Mouse (Mus musculus) right cerebral cortex, adult 18-20 months (tissue): Measurements from ENCODE around the gene Med25.
"Not testable (repeated sequence)": the region's sequence is repeated elsewhere in the genome, so short reads cannot be mapped to it uniquely, and the experiment has no call there.

Experiments used
- DNase-seq: peaks from one replicate; pipeline ENCODE4 v3.0.0; 2022; ENCODE audit warnings: mixed read lengths

Gene Med25

DNA sequence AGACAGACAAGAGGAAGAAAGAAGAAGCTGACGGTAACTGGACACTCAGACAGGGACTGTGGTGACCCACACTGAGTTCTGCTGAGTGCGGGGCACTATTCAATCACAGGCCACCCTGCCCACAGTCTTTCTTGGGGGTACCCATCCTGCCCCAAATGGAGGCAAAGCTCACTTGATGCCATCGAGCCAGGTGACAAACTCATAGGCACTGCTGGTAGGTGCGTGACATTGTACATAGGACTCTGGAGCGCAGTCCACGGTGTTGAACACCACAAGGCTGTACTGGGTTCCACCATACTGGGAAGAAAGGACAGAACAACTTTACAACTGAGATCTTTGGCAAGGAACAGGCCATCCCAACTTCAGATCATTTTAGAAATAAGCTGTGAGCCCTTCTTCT is 901 bp downstream of the Med25 start:
- DNase-seq = no peak

DNA sequence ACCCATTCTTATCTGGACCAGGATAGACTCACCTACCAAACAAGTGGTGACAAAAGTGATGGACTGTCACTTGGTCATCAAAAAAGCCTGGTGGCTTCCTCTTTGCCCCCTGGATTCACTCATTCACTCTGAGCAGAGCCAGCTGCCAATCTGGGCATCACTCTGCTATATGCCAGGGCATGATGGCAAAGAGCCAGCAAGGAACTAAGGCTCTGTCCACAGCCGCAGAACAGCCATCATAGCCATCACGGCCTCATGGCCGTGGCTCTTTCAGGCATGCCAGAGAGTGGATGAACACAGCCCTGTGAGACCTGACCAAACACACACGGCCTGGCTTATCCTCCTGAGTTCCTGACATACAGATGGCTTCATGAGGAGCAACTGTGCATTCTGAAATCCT is 1.8 kb downstream of the Med25 start:
- no peak for DNase-seq

DNA sequence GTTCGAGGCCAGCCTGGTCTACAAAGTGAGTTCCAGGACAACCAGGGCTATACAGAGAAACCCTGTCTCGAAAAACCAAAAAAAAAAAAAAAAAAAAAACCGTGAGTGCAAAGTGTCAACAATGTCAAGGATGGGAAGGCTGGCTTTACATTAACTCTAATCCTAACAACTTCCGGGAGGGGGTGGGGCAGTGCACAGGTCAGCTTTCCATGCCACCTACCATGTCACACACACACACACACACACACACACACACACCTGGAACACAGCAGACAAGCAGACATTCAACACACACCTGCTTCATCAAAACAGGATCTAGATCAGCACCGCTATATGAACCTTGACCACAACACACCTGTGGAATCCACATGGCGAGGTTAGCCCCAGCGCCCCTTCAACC is 2.3 kb downstream of the Med25 start:
- DNase-seq = no peak

DNA sequence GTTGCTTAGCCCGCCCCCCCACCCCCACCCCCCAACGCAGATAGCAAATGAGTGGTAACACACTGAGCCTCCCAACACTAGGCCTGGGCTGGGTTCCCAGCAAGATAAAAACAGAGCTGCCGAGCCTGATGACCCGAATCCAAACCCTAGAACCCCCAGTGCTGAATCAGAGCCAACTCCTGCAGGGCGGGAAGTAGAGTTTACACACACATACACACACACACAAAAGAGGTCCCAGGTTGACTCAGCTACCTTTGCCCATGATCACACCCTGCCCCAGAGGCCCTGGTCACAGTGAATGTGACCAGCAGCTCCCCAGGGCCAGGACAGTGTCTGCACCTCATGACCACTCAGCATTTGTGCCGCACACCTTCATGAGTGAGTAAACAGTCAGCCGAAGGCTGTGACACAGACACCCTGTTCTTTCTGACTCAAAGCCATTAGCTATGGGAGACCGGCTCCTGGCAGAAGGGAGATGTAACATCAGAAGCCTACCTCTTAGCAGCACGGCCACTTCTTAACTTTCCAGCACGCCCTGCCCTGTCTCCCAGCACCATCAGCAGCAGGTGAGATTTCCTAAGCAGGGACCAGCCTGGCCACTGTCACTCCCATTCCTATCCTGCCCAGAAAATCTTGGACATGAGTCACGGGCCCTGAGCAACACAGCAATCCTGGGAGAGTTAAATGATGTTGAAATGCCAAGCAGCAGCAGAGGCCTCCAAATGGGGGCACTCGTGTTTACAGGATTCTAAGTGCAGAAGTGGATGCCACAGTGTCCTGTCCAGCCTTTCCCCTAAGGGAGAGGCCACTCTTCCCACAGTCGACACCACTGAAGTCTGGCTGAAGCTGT is 4.0 kb downstream of the Med25 start:
- no peak for DNase-seq

DNA sequence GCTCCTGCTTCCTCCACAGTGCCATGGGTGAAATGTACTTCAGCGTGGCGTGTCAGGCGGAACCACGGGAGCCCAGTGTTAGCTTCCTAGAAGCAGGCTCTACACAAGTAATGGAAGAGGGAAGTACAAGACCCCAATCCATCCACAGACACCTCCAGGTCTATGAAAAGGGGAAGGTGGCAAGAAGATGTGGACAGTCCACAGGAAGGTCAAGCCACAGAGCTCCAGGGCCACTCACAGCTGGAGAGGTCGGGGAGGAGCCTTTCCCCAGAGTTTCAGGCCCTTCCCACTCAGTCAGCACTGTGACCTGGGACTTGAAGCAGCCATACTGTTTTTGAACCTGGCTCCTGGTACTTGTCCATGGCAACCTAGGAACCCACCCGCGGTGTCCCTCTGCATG is 5.5 kb downstream of the Med25 start:
- DNase-seq = no peak

DNA sequence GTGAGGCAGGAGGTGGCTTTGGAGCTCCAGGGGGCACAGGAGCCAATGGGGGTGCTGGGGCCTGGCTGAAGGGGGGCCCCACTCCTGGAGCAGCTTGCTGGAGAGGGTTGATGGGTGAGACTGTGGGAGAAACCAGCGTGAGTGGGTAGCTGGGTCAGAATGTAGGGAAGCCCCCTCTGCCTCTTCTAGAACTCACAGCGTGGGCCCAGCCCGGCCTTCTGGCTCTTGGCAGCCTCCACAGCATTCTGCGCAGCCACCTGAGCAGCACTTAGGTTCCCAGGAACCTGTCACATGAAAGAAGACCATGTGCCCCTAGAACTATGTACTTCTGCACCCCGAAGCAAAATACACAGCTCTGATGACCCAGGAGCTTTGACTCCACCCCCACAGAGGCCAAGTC is 7.9 kb downstream of the Med25 start:
- no peak for DNase-seq

DNA sequence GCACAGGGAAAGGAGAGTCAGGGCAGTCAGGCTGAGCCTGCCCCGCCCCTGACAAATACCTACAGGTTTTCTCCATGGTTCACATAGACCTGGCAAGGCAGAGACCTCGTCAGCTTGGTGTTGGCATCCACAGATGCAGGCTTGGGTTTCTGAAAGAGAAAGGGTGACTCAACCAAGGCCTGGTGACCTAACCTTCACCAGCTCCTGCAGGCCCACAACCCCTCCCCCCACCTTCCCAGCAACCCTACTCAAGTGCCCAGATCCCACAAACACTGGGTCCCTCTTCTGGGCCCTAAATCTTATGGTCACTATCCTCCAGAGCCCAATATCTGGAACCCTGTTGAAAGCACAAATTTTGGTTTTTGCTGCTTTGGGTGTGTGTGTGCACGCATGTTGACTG is 9.5 kb downstream of the Med25 start:
- no peak for DNase-seq

DNA sequence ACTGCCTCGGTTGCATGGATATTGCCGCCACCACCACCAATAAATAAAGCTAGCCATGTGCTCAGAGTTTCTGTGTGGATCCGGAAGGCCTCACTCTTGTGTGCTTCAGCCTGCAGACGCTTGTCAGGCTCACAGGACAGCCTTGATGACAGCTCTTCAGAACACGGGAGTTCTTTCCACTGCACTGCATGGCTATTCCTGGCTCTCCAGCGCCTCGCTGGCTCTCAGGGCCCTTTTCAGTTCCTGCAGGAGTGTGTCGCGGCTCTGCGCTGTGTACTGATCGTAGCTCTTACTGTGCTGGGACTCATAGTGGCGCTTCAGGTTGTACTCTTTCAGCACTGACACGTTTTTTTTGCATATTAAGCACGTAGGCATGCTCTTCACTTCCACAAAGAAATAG is 14.7 kb downstream of the Med25 start:
- no peak for DNase-seq

DNA sequence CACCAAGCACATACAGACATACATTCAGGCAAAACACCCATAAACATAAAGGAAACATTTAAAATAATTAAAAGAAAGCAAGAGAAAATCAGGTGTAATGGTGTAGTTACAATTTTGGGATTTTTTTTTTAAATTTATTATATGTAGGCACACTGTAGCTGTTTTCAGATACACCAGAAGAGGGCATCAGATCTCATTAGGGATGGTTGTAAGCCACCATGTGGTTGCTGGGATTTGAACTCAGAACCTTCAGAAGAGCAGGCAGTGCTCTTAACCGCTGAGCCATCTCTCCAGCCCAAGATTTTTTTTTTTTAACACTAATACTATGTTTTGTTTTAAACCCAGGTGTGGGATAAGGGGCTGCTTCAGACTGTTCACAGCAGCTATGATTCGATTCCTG is 20.7 kb downstream of the Med25 start:
- DNase-seq = not testable (repeated sequence)

DNA sequence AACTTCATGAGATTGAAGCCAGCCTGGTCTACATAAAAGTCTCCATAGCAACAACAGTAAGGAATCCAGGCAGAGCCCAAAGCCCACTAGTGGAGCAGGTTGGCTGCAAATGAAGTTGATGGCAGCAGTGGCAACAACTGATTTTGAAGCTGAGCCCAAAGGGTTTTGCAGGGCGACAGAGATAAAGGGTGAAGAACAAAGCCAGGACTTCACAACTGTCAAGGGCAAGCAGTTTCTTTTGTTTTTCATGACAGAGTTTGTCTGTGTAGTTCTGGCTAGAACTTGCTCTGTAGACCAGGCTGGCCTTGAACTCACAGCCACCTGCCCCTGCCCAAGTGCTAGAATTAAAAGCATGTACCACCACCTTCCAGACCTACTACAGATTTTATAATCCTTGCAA is 21.3 kb downstream of the Med25 start:
- DNase-seq = no peak

DNA sequence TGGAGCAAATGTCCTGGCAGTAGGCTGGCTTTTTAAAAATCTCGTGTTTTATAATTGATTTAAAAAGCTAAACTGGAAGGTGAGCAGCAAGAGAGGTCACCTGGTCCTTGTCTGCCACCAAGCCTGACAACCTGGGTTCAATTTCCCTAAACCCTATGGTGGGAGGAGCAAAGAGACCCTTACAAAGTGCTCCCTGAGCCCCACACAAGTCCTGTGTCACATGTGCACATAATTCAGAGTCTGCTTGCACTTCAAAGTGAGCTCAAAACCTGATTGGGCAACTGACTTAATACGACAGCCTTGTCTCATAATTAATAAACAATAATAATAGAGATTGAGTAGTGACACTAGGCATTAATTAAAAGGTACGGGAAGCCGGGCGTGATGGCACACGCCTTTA is 21.9 kb downstream of the Med25 start:
- no peak for DNase-seq

DNA sequence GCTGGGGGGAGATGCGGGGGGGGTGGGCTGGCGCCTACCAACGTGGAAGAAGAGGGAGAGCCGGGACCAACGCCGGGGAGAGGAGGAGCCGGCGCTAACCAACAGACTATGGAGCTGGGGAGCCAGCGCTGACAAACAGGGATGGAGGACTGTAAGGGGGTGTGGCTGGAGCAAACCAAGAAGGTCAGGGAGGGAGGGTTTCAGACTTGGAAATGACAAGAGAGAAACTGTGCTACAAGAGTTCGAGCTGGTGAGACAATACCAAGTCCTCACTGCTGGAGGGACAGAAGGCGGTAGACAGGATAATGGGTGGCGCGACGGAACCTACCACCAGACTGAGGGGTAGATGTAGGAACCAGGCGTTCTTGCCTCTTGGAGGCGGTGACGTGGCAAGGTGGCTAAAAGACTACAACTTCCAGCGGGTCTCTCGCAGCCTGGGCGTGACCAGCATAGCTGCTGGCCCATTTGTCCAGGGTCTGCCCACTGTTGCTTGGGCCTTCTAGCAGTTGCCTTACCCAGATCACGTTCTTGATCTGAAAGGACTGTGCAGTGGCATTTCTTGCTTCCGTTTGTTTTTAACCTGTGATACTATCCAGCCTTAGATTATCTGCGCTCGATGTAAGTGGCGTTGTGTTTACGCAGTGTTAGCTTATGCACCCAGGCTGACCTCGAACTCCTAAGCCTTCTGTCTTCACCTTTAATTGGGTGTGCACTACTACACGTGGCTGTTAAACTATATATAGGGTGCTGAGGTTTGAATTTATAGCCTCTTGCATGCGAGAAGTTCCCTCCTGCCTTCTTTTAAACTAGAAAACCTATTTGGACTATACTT is 22.6 kb downstream of the Med25 start, which contains the start of gene Ptov1:
Gene Ptov1, minus strand, starts transcription at position 92 of the 832 bp plus-strand sequence.
- DNase-seq = peak; percentile 98

DNA sequence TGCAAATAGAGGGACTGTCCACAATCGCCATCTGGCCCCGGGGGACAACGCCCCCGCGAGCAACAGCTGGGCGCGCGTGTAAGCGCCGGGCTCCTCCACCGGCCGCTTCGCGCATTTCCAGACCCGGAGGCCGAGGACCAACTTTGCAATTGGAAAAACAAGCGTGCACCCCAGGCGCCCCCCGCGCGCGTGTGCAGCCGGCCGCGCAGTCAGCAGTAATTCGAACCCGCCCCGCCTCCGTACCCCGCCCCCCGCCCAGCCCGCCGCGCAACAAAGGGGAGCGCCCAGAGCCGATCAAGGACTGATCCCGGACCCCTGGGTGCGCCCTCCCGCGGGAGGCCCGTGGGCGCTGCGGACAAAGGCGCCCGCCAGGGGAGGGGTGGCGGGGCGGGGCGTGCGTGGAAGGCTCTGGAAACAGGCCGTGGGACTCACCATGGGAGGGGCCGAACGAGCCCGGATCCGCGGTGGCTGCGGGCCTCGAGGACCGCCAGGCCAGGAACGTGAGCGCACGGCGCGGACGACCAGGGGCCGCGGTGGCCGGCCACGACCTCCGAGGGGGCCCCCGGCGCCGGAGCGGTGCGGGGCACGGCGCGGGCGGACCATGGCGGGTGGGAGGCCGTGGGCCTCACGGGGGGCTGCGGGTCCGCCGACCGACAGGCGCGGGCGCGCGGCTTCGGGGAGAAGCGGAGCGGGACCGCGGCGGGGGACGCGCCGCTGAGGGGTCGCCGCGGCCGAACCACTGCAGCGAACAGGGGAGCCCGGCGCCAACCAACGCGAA is 23.4 kb downstream of the Med25 start:
- DNase-seq = peak; percentile 64

DNA sequence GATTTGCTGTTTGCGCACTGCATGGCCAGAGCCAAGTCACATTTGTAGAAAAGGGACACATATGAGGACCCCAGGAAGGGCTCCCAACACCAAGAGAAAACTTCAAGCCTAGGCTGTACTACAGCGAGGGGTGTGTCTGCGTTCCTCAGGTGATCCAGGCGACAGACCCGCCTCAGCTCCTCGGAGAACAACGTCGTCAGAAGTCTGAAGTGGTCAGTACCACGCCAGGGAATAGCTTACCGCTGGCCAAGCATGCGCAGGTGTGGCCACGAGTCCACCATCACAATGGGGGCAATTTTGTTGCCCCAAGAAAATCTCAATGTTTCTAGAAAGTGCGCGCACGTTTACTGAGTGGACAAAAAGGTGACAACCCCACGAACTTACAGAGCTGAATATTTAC is 24.0 kb downstream of the Med25 start:
- no peak for DNase-seq

DNA sequence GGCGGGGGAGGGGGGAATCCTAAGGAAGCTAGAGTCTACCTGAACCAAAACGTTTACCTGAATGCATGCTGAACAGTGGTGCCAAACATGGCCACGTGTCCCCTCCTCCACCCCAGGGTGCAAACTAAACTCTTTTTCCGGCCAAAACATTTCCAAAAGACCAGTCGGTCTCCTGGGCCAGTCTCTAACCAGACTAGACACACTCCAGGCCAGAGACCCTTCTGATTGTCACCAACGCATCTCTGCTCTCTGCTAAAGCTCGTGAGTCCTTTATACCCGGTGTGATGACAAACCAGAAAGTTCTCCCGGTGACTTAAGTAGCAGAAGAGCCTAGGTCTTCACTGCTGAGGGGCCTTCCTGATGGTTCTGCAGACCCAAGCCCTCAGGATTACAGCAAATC is 24.7 kb downstream of the Med25 start:
- no peak for DNase-seq

DNA sequence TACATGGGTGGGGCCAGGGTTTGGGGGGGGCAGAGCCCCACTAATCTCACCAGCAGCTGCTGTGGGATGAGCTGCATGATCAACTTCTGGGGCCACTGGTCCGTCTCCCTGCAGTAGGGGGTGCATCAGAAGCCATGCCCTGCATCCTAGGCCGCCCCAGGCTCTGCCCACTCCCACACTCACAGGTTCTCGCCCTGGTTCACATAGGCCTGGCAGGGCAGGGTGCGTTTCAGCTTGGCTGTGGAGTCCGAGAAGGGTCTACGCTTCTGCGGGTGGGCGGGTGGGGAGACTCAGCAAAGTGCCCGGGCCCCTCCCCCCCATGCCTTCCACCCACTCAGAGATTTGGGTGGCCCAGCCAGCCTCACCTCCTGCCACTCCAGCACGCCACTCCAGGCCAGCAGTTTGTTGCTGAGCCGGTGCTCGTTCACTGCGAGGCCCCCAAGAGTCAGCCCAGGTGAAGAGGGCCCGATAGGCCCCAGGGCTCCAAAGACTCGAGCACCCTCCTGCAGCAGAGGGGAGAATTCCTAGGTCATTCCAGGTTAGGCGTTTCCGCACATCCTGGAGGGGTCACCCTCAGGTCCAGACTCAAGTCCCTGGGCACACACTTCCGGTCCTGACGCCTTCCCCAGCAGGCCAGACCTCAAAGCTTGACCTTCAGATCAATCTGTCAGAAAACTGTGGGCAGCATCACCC is 25.4 kb downstream of the Med25 start:
- no peak for DNase-seq

DNA sequence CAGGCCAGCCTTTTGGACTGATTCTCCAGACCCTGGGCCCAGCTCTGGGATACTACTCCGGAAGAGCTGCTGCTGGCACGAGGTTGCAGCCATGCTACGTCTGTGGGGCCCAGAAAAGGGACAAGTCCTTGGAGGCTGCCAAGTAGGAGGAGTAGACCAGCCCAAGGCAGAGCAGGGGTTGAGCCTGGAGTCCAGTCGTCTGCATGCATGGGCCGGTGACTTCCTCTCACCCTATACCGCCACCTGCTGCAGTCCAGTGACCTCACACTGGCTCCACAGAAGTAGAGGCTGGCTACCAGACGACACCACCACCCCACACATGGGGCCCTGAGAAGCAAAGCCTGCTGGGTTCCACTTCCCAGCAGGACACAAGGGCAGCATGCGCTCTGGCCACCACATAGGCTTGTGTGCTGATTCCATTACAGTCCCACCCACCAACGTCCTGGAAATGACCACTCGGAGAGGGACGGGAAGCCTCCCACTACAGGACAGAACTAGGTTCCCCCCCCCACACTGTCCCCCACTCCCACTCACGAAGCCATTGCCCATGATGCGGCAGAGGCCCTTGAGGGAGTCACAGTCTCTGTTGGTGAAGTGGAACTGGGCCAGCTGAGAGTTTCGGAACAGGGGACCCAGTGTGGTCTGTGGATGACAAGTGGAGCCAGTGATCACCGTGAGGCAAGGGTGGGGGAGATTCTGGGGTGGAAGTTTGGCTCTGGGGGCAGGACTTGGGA is 26.1 kb downstream of the Med25 start:
- no peak for DNase-seq

DNA sequence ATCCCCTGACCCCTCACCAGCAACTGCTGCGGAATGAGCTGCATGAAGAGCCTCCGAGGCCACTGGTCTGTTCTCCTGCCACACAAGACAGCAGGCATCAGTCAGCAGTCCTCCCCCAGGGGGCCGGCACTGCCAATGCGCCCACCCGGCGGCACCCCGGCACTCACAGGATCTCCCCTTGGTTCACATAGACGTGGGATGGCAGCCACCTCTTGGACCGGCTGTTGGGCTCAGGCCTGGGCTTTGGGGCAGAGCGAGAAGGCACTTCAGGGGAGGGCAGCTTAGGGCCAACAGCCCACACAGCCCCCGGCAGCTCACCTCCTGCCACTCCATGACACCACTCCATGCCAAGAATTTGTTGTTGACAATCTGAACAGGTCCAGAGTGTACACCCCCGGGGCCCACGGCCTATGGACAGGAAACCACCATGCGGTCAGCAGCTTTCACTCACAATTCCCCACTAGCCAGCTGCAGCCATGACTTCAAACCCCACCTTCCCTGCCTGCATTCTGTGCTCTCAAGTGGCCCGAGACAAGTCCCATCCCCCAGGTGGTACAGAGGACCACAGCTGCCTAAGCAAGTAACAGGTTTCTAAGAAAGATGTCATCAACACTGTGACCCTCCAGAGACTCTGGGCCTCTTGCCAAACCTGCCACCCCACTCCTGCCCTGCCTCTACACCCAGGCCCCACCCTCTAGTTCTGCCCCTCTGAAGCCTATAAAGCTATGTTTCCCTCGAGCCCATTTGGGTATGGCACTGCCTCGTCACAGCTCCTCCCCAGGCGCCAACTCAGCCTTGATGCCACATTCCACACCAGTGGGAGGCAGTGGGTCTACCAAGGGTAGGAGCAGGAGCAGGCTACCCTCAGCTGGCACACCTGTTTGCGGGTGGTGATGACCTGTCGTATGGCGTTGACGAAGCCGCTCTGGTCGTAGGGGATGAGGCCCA is 27.6 kb downstream of the Med25 start:
- DNase-seq = no peak

DNA sequence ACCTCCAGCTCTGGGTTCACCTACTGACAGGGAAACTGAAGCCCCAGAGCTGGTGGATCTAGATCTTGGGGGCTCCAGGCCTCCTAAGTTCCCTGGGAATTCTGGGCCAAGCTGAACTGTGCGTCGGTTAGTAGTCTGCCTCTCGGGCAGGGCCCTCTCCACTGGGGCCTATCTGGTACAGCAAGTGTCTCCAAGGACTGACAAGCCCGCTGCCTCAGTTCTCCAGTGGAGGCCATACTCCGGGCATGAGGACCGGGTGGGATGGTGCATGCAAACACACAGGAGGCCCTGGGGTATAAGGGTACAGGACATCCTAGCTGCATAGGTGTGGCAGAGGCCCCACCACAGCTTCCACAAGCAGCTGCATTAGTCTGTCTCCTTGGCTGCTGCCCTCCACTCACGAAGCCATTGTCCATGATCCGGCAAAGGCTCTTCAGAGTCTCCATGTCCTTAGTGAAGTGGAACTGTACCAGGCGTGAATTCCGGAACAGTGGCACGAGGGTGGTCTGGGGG is 28.5 kb downstream of the Med25 start:
- no peak for DNase-seq

DNA sequence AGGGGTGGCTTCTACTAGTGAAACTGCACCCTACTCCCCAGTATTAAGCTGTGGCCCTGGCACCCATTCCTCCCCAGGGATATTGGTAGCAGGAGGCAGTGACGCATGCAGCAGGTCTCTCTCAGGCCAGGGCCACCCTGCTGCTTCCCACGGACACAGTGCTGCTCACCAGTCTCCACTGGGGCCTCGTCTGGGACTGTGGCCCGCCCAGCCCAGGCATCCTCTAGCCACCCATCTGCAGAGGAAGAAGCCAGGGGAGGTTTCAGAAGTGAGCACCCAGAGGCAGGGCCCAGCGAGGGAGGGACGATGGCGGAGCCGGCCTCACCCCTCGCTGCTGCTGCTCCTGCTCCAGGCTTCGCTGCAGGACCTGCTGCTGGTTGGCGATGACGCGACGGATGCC is 29.3 kb downstream of the Med25 start:
- no peak for DNase-seq

DNA sequence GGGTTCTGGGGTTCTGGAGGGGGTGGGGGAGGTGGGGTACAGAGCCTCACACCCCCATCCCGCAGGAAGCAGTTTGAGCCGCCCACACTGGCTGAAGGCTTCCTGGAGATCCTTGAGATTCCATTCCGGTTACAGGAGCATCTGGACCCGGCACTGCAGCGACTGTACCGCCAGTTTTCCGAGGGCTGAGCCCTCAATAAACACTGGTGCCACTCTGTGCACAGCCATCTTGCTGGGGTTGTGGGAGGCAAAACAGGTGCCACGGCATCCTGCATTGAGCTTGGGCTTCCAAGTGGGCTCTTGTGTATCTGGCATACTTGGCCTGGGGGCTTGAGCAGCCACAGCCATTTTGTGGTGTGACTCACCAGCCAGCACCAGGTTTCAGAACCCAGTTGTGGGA is 30.1 kb downstream of the Med25 start:
- no peak for DNase-seq
